Mouse (Mus musculus) adrenal gland, postnatal 4 days (tissue): ENCODE measurements at regions not wholly inside any gene's neighbourhood (a gene's known extent, or its start where the extent isn't known, plus 50 kb on each side); places are given as distances from the start of the nearest gene placed in this dataset. TPM values are rescaled to one million over a fixed set of nuclear protein-coding genes. Genes with fewer than 3 reads are reported as not detected.

Source experiments
- DNase-seq, 2 experiments: peaks; one replicate each; pipeline ENCODE4 v3.0.0; 2021 to 2022; ENCODE audit warnings: low spot score in 2 of 2, mixed read lengths in 2 of 2
- microRNA-seq: library from miRNA; unstranded; fragments of <30 nt; microRNA quantifications from one replicate; pipeline ENCODE4 v1.2.0, GENCODE M21; 2021

DNA sequence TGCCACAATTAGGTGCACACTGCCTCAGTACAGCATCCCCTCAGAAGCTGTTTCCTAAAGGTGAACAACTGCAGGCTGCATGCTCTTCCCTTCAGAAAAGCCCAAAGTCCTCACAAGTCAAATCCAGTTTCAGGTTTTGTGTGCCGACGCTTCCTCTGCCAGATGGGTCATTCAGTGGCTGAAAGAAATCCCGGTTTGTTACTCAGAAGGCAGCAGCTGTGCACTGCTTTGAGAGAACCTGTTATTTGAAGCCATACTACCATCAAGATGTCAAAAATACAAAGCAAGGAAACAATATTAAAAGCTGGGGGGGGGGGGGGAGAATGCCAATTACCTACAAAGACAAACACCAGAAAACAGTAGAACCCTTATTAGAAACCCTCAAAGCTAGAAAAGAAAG, 678.7 kb downstream of the Utrn start:
- no peak for DNase-seq

DNA sequence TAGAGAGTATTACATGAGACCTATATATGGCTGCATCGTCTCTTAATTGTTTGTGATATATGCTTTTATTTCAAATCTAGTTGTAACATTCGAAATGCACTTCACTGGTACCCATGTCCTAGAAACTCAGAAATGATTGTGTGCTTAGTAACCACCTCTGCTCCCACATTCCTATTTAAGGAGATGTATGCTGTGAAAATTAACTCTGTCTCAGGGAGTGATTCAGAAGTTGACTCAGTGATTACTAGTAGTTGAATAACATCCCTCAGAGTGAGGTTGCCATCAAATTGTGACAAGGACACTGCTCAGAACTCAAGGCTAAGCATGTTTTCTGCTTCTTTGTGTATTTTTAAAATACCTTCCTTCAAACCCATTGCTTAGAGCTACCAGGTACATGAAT, 661.9 kb downstream of the Utrn start:
- no peak for DNase-seq

DNA sequence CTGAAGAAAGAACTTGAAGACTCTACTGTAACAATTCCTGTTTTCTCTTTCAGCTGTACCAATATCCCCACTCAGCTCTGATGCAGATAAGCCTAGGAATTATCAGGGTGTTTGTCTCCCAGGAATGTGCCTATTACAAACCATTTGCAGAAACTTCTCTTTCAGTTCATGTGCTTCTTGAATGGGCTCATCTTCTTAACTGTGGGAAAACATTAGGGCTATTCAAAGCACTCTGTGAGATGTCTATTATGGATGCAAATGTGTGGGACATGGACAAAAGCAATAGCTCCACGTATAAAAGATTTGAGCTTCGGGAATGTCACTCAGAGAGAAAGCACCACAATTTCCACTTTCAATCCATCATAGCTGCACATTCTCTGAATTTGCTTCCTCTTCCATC, 659.0 kb downstream of the Utrn start:
- DNase-seq: no peak

DNA sequence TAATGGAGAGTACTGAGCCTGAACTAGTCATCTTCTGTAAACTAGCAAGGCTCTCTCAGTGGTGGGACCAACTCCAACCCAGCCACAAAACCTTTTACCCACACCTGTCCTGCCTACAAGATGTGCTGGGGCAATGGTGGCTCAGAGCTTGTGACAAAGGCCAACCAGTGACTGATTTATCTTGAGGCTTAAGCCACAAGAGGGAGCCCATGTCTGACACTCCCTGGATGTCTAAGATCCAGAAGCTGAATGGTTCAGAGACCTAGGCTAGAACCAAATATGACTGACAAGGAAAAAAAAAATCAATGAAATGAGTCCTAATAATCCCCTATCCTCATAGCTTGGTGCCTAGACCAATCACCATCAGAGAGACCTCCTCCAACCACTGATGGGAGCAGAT, 650.3 kb downstream of the Utrn start:
- no peak for DNase-seq

DNA sequence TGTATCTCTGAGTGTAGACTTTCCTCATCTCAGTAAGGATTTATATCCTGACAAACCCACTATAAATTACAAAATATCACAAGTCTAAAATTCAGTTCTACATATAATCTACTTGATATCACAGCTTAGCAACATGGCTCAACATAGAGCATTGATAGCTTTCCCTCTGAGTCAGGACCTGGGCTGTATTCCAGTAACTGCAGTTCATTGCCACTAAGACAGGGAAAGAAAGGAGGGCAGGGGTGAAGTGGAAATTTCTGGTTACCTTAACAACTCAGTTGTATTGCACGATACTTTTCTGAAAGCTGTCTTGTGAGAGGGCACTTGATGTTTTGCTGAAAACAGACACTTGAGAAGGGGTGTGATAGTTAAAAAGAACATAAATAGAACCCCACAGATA, 635.0 kb downstream of the Utrn start:
- no peak for DNase-seq

DNA sequence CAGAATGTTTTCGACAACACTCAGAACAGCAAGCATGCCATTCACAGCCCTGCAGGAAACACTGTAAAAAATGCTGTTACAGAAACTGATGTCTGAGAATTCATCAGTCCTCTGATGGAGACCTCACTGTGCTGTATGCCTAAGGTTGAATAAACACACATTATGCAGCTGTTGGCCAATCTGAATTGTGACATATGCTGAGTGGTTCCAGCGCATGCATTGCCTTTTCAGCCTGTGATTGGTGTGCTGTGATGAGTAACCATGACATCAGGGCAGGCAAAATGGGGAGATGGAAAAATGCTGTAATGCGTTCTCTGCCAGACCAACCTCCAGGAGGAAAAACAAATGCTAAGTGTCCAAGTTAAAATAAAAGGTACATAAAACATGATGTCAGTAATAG, 620.3 kb downstream of the Utrn start:
- no peak for DNase-seq

DNA sequence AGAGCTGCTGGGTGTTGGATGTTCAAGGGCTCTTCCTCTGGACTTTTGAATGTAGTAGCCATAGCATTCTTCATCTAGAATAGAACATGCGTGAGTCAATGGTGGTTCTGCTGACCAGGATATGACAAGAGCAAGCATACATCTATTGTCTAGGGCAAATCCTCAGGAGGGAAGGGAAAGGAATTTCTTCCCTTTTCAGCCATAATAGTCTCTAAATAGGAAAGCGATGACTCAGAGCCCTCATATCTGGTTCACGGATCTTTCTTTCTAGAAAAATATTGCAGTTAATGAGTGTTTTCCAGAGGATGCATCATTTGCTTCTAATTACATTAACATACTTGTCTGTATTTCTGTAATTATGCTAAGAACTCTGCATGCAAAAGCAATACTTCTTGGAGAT, 615.9 kb downstream of the Utrn start:
- no peak for DNase-seq

DNA sequence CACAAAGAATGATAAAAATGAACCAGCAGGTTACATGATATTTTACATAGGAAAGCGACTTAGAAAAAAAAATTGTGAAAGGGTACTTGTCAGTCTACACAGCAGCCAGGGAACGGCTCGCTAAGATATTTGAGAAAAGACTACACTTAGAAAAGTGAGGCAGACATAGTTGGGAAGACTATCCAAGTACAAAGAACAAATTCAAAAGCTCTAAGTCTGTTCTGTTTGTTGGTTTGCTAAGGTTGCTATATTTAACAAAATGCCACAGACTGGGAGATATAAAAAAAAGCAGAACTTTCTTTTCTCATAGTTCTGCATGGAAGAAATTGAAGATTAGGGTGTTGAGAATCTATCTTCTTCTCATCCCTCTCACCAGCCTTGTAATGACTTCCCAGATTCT, 583.5 kb downstream of the Utrn start:
- DNase-seq: no peak

DNA sequence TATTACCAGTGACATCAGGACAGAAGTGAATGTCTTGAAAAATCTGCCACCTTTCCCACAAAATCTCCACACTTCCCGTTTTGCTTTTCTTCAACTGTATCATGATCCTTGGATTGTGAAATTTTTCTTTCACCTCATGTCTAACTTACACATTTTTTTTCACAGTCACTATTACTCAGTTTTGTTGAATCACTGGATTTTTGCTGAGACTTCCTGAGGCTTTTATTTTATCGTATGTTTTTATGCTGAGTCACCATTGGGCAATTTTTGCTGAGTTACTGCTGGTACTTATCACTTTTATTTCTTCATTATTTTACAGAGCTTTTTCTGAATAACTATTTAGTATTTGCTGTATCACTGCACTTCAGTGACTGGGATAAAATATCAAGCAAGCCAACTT, 570.3 kb downstream of the Utrn start:
- DNase-seq: no peak

DNA sequence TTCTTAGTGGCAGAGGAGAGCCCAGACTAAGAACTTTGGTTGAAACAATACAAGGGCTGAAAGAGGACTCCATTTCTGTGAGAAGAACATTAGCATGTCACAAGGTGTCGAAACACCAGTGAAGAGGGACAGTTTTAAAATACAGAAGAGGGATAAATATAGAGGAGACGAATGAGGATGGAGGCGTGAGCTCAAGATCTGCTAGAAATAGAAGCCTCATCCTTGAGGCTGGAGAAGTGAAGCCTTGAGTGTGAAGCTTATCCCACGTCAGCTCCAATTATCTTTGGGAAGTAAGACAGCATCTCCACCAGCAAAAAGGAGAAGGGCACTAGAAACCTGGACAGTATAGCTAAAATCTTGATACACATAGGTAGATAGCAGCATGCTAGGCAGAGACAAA, 566.8 kb downstream of the Utrn start:
- no peak for DNase-seq

DNA sequence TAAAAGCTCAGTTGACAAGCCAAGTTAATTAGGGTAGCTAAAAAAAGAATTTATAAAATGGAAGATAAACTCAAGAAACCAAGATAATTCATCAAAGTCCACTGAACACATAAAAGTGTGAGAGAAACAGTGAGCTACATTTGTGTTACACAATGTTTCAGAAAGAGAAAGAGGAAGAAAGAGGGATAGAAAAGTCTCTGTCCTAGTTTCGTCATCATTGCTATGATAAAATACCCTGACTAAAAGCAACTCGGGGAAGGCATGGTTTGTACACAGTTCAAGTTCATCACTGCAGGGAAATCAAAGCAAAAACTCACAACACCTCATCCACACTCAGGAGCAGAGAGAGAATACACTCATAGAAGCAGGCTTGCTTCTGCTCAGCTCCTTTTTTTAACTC, 548.9 kb downstream of the Utrn start:
- no peak for DNase-seq

Small RNA genes lying in the stretch of these regions (microRNA-seq; reads per million reads assigned to microRNA genes)
- gene Gm22194: not detected
